Mouse (Mus musculus) intestine, postnatal 0 days (tissue): ENCODE data around the gene Mrps18b. TPM values are rescaled to one million over a fixed set of nuclear protein-coding genes. Genes with fewer than 3 reads are reported as not detected.

Experiments
- ATAC-seq: fragments of 200-750 bp; cut with Nextera tagmentation; 2 replicates; pipeline ENCODE4 v1.8.0; 2017; ENCODE audit warnings: mild to moderate bottlenecking, moderate TSS enrichment, moderate library complexity
- H3K27ac ChIP-seq: fragments of 300-500 bp; sonication (generic); 2 replicates; pipeline ENCODE4 v1.5.1; 2014; ENCODE audit warnings: mild to moderate bottlenecking, low read depth, low read length, moderate library complexity
- H3K27me3 ChIP-seq: fragments of 300-500 bp; sonication (generic); replicated peaks from 2 replicates; pipeline ENCODE4 v1.6.1; 2014; ENCODE audit warnings: low read length, mixed read lengths; ENCODE audit not compliant: control insufficient read depth, insufficient read depth
- H3K36me3 ChIP-seq: fragments of 300-500 bp; sonication (generic); 2 replicates; pipeline ENCODE4 v1.6.1; 2014; ENCODE audit warnings: mild to moderate bottlenecking, moderate library complexity; ENCODE audit not compliant: control insufficient read depth, insufficient read depth
- H3K4me1 ChIP-seq: fragments of 300-500 bp; sonication (generic); replicated peaks from 2 replicates; pipeline ENCODE4 v1.6.1; 2014; ENCODE audit warnings: antibody characterized with exemption, low read length, mixed read lengths; ENCODE audit not compliant: control insufficient read depth, insufficient read depth
- H3K4me2 ChIP-seq: fragments of 300-500 bp; sonication (generic); replicated peaks from 2 replicates; pipeline ENCODE4 v1.6.1; 2014; ENCODE audit warnings: low read depth, mild to moderate bottlenecking, moderate library complexity
- H3K4me3 ChIP-seq: fragments of 300-500 bp; sonication (generic); 2 replicates; pipeline ENCODE4 v1.5.1; 2014; ENCODE audit warnings: low read depth, low read length
- H3K9ac ChIP-seq: fragments of 300-500 bp; sonication (generic); 2 replicates; pipeline ENCODE4 v1.6.1; 2014; ENCODE audit warnings: mild to moderate bottlenecking, low read depth, low read length
- H3K9me3 ChIP-seq: fragments of 300-500 bp; sonication (generic); 2 replicates; pipeline ENCODE4 v1.6.1; 2016; ENCODE audit warnings: mixed run types; ENCODE audit not compliant: control insufficient read depth
- CTCF ChIP-seq: sonication (generic); IDR thresholded peaks from 2 replicates; pipeline ENCODE4 v1.5.1; 2016; ENCODE audit warnings: low read depth, mild to moderate bottlenecking, control low read depth, antibody characterized with exemption, moderate library complexity
- WGBS: fragments of 180-500 bp; shearing (Covaris S2); extraction: QIAGEN DNeasy Blood & Tissue Kit; methylation state at CpG from one replicate; pipeline ENCODE4 v1.1.7; 2014; 5-methylcytosine and 5-hydroxymethylcytosine counted together
- polyA plus RNA-seq: library from polyadenylated mRNA; unstranded; fragments of >200 nt; fragmentation: Nextera tagmentation; extraction: Ambion mirVana; gene quantifications from 2 replicates; pipeline ENCODE4 v1.2.1, GENCODE M21; 2015

The Mrps18b gene
- polyA plus RNA-seq, 1 experiment from 2014 or later, result 85.7 TPM

DNA sequence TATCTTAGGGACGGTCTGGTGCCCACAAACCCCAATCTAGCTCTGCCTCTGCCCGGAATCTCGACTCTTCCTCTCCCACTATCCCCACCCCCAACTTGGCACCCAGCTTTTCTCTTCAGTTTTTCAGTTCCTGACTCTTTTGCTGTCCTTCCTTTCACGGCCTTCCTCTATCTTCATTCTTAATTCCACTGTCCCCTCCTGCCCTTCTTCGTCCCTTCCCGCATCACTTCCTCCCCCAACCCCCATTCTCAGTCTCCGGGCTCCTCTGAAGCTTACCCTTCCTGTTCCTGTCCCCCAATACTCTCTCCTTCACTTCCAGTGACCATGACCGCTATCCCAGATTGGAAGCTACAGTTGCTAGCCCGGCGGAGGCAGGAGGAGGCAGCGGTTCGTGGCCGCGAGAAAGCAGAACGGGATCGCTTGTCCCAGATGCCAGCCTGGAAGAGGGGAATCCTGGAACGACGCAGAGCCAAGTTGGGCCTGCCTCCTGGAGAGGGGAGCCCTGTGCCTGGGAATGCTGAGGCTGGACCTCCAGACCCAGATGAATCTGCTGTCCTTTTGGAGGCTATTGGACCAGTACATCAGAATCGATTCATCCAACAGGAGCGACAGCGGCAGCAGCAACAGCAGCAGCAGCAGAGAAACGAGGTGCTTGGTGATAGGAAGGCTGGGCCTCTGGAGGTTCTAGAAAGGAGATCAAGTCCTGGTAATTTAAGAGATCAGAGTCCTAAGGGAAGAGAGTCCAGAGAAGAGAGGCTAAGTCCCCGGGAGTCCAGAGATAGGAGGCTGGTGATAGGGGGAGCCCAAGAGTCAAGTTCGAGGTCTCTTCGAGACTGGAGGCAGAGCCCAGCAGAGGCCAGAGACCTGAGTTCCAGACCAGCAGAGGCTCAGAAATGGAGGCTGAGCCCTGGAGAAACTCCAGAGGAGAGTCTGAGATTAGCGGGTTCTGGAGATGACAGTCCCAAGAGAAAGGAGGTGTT is 49.0 kb downstream of the Mrps18b start:
- ATAC-seq, result no peak
- Histone ChIP-seq H3K9me3 (no peaks in the 10 kb centered on the region), H3K4me2 (peak overlapping the region; percentile 92), H3K27ac (peak overlapping the region; percentile 87), H3K4me1 (no peaks in the 10 kb centered on the region), H3K36me3 (no peaks in the 10 kb centered on the region), H3K9ac (peak overlapping the region; percentile 55), H3K4me3 (peak overlapping the region; percentile 61), H3K27me3 (no peaks in the 10 kb centered on the region)
- WGBS, result 20% methylated on average over 26 of the region's 26 CpGs
- TF ChIP-seq CTCF, result peak; percentile 58

DNA sequence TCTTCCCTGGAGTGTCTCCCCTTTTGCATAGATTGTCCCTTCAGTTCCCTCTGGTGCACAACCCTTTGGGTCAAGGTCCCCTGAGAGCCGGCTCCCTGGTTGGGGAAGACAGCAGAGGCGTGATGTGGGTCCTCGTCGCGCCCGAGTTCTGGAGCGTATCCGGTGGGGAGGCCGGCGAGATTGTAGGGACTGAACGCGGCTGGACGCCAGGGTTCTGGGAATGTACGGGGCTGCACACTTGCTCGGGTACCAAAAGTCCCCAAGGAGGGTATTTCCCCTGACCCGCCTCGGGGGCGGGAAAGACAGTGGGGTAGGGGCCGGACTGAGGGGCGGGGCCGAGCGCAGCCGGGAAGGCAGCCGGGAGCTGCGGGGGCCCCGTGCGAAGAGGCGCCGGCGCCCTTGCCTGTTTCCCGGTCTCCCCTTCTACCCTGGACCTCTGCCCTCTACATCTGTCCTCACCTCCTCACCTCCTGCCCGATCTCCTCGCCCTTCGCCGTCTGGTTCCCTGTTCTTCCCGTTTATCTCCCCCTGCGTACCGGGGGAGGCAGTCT is 49.8 kb downstream of the Mrps18b start:
- H3K36me3 ChIP-seq, result no peaks in the 10 kb centered on the region
- ATAC-seq, result 0 out of 2 replicates have a peak, but pooled peaks have one; percentile 4
- no peaks in the 10 kb centered on the region for H3K27me3 ChIP-seq
- peak overlapping the region; percentile 61 for H3K4me3 ChIP-seq
- H3K4me2 ChIP-seq, result peak overlapping the region; percentile 92
- H3K9ac ChIP-seq, result peak overlapping the region; percentile 55
- H3K9me3 ChIP-seq, result no peaks in the 10 kb centered on the region
- H3K4me1 ChIP-seq, result no peaks in the 10 kb centered on the region
- no peak for TF ChIP-seq CTCF
- WGBS, result under 1% methylated on average over 38 of the region's 38 CpGs
- peak overlapping the region; percentile 87 for H3K27ac ChIP-seq

DNA sequence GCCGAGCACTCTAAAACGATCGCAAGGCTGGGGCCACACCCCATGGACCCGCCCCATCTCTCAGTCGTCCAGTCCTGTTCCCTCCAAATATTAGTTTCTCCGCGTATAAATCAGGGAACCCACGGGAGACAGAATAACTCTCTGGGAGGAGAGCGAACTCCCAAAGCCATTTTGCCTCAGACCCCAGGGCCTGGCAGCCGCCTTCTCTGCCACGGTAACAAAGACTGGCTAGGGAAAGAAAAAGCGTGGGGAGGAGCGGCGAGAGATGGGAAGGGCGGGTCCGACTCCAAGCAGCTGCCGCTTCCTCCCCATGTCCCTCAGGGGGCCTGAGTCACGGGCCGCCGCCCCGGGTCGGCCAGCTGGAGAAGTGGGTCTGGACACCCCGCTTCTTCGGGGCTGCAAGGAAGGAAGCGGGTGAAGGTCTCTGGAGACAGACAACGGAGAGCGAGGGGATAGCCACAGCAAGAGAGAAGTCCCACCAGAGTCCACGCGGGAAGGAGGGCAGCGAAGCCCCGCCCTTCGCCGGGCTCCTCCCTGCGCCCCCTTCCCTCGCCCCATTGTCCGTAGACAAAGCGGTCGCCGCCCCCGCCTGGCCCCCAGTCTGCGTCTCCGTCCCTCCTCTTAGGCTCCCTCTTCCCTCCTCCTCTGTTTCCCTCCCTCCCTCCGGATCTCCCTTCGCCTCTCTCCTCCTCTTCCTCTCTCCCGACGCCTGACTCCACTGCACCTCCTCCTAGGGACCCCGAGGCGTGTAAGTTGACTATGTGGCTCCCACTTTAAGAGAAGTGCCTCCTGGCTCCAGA is 50.5 kb downstream of the Mrps18b start, which contains the start of gene Ppp1r18:
Gene Ppp1r18, plus strand, starts transcription at position 113 of the 800 bp plus-strand sequence.
- ATAC-seq, result peak; percentile 15; the same call in 1 of the 2 replicates
- H3K9me3 ChIP-seq, result no peaks in the 10 kb centered on the region
- H3K27me3 ChIP-seq, result no peaks in the 10 kb centered on the region
- peak within 1 kb of the TSS; percentile 55 for H3K9ac ChIP-seq
- peak within 1 kb of the TSS; percentile 61 for H3K4me3 ChIP-seq
- H3K4me2 ChIP-seq, result peak within 1 kb of the TSS; percentile 92
- no peaks in the 10 kb centered on the region for H3K4me1 ChIP-seq
- WGBS, result 1% methylated on average over 47 of the region's 48 CpGs
- peak within 1 kb of the TSS; percentile 87 for H3K27ac ChIP-seq
- H3K36me3 ChIP-seq, result no peaks in the 10 kb centered on the region
- no peak for TF ChIP-seq CTCF

DNA sequence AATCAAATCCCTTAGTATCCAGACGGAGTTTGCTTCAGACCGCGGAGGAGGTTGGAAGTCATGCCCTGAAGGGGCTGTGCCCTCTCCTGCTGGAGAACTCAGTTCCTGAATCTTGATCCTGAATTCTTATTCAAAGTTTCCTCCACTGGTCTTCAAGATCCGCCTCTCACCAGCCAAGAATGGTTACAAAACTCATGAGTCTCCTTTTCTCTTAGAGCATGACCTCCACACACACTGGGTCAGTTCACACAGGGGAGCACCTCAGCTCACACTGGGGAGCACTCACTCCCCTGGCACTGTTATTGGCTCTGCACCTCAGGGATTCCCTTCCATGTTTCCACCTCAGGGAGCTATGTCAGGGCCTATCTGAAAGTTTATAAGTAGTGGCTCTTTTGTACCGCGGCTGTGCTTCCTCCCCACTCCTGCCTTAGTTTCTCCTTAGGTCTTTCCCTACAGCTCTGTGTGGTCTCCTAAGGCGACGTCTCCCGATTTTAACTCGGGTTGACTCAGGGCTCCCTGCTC is 51.3 kb downstream of the Mrps18b start:
- Histone ChIP-seq H3K9me3 (no peaks in the 10 kb centered on the region), H3K27me3 (no peaks in the 10 kb centered on the region), H3K4me2 (peak overlapping the region; percentile 92), H3K27ac (peak overlapping the region; percentile 87; the same call in 1 of the 2 replicates), H3K36me3 (no peaks in the 10 kb centered on the region), H3K4me1 (no peaks in the 10 kb centered on the region), H3K9ac (peak overlapping the region; percentile 55; the same call in 1 of the 2 replicates), H3K4me3 (peak overlapping the region; percentile 61)
- no peak for TF ChIP-seq CTCF
- 41% methylated on average over 10 of the region's 10 CpGs for WGBS
- no peak for ATAC-seq

DNA sequence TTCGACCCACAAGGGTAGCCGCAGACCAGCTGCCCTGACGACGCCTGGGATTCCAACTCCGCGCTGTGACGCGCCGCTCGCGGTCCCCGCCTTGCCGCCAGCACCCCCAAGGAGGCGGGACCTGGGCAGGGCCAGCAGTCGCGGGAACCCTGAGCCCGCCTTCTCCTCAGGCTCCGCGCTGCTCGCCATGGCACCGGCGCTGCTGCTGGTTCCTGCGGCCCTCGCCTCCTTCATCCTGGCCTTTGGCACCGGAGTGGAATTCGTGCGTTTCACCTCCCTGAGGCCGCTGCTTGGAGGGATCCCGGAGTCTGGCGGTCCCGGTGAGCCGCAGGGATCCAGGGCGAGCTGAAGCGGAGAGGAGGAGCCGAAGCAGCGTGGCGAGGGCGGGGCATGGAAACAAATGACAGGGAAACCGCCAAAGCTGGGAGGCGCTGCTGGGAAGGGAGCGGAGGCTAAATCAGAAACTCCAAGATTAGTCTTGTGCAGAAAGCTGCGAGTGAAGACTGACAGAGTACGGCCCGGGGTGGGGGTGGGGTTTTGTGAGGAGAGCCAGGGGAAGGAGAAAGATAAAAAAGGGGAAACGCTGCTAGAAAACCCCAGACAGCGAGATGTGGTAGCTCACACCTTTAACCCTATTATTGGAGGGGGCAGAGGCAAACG is 54.9 kb downstream of the Mrps18b start, which contains the start of gene Nrm:
Gene Nrm, plus strand, starts transcription at position 121 of the 660 bp plus-strand sequence.
- Histone ChIP-seq H3K27me3 (no peaks in the 10 kb centered on the region), H3K9ac (peak within 1 kb of the TSS; percentile 53), H3K36me3 (peaks cover 9% of the 10 kb centered on the region; the same call in 1 of the 2 replicates), H3K9me3 (no peaks in the 10 kb centered on the region), H3K27ac (peak within 1 kb of the TSS; percentile 50; the same call in 1 of the 2 replicates), H3K4me1 (no peaks in the 10 kb centered on the region), H3K4me3 (peak within 1 kb of the TSS; percentile 73), H3K4me2 (peak within 1 kb of the TSS; percentile 81)
- WGBS, result under 1% methylated on average over 47 of the region's 47 CpGs
- peak; percentile 90 for ATAC-seq
- TF ChIP-seq CTCF, result peak; percentile 74
